8 mouse cellular contexts compared by ENCODE assay signal in genomic region chr6:145373712-145374221, GRCm38 (mm10).
DNase-seq lines count a peak whose midpoint lies in the region; ATAC-seq and TF ChIP-seq lines count a peak whose summit lies in the region.

No protein-coding gene starts in this region.

- no peak overlapping the region for H3K4me2 ChIP-seq in intestine, embryonic 15.5 days (replicated peaks)

- no peak for TF ChIP-seq CTCF in spleen, adult 2 months (IDR thresholded peaks at IDR 0.05; ENCODE audit: extremely low read depth, insufficient read depth, insufficient read length, insufficient replicate concordance)

- no peak overlapping the region for H3K4me3 ChIP-seq in spleen, adult 2 months (ENCODE audit: extremely low read depth, insufficient read depth, insufficient read length)
- no peak overlapping the region for H3K4me3 ChIP-seq in intestine, embryonic 15.5 days (replicated peaks)
- no peak overlapping the region for H3K4me3 ChIP-seq in forebrain, embryonic 10.5 days

- no peaks in the 10 kb centered on the region for H3K9me3 ChIP-seq in intestine, embryonic 15.5 days
- H3K9me3 ChIP-seq in forebrain, embryonic 10.5 days: no peaks in the 10 kb centered on the region

- DNase-seq in spleen, adult 2 months (ENCODE audit: low read depth in 1 of 2, low spot score in 2 of 2): peak; percentile 16 to 27
- DNase-seq in spleen, postnatal 4 days (ENCODE audit: low spot score in 2 of 2): no peak
- peak; percentile 95 for DNase-seq in brain, adult 2 months (ENCODE audit: low read depth, low spot score)
- peak; percentile 41 to 69 for DNase-seq in layer of hippocampus, postnatal 14 days (ENCODE audit: low spot score in 2 of 2)
- DNase-seq in right cerebral cortex, postnatal 14 days: peak; percentile 56
- no peak for DNase-seq in adipocyte (ENCODE audit: low spot score)
- DNase-seq in forebrain, embryonic 10.5 days (ENCODE audit: extremely low spot score, low spot score): no peak

- no peak overlapping the region for H3K27ac ChIP-seq in spleen, adult 2 months (ENCODE audit: insufficient read depth, low read length)
- H3K27ac ChIP-seq in intestine, embryonic 15.5 days: no peak overlapping the region
- H3K27ac ChIP-seq in forebrain, embryonic 10.5 days: no peak overlapping the region

- no peaks in the 10 kb centered on the region for H3K36me3 ChIP-seq in spleen, adult 2 months (ENCODE audit: control insufficient read depth, insufficient read depth, low read length)
- H3K36me3 ChIP-seq in intestine, embryonic 15.5 days: no peaks in the 10 kb centered on the region
- no peaks in the 10 kb centered on the region for H3K36me3 ChIP-seq in forebrain, embryonic 10.5 days (replicated peaks)

- no peaks in the 10 kb centered on the region for H3K27me3 ChIP-seq in spleen, adult 2 months (ENCODE audit: control insufficient read depth, insufficient read depth, low read length)
- no peaks in the 10 kb centered on the region; the same call in 1 of the 2 replicates for H3K27me3 ChIP-seq in intestine, embryonic 15.5 days (replicated peaks)
- H3K27me3 ChIP-seq in forebrain, embryonic 10.5 days (ENCODE audit: poor library complexity, severe bottlenecking): no peaks in the 10 kb centered on the region

- no peak for TF ChIP-seq POLR2A in spleen, adult 2 months (IDR thresholded peaks at IDR 0.05; ENCODE audit: low read depth, low read length)

- ATAC-seq in intestine, embryonic 15.5 days: no peak

- H3K4me1 ChIP-seq in spleen, adult 2 months (ENCODE audit: control insufficient read depth, insufficient read depth, insufficient read length): peaks cover 9% of the 10 kb centered on the region; the same call in 1 of the 2 replicates
- H3K4me1 ChIP-seq in intestine, embryonic 15.5 days (replicated peaks): 0 out of 2 replicates have a peak, but pooled peaks cover 3% of the 10 kb centered on the region
- H3K4me1 ChIP-seq in forebrain, embryonic 10.5 days: peaks cover 25% of the 10 kb centered on the region

- H3K9ac ChIP-seq in intestine, embryonic 15.5 days: no peak overlapping the region

- 5% methylated on average over 7 of the region's 7 CpGs for WGBS in spleen, adult 2 months
- WGBS in intestine, embryonic 15.5 days: 33% methylated on average over 7 of the region's 7 CpGs
- 72% methylated on average over 7 of the region's 7 CpGs for WGBS in forebrain, embryonic 10.5 days

Comparison
In these comparisons a context has a peak if more than half of its experiments do, and no peak if none do; other contexts are left out.
1. DNase-seq: peak in spleen, adult 2 months (2 of 2), brain, adult 2 months (single experiment), layer of hippocampus, postnatal 14 days (2 of 2) and right cerebral cortex, postnatal 14 days (single experiment); none in spleen, postnatal 4 days (0 of 2), adipocyte (single experiment) and forebrain, embryonic 10.5 days (single experiment).